Mouse (Mus musculus) hematopoietic stem cell, adult 5-6 weeks (primary cell): ENCODE results near the gene Krt18. TPM values are rescaled to one million over a fixed set of nuclear protein-coding genes. Genes with fewer than 3 reads are reported as not detected.
"Not testable (repeated sequence)": the region's sequence is repeated elsewhere in the genome, so short reads cannot be mapped to it uniquely, and the experiment has no call there.

ENCODE experiments used
- ATAC-seq, 2 experiments: fragments of 125-278 bp in 1 of 2; replicated peaks in 1 of 2; 2 replicates each; pipeline ENCODE4 v1.8.0; 2016 to 2017; ENCODE audit warnings: inconsistent platforms in 2 of 2, mild to moderate bottlenecking in 2 of 2, moderate number of reproducible peaks in 2 of 2, low read depth in 1 of 2, moderate TSS enrichment in 1 of 2; ENCODE audit not compliant: low FRiP score in 2 of 2, poor library complexity in 2 of 2, severe bottlenecking in 2 of 2, insufficient read depth in 1 of 2, low TSS enrichment in 1 of 2
- total RNA-seq: library from RNA; stranded (forward); fragments of 172-1452, 232-1000 nt; gene quantifications from 2 replicates; pipeline ENCODE4 v1.2.3, GENCODE M21; 2017

Gene Krt18
- total RNA-seq, 1 experiment from 2014 or later, result 58.8 TPM

GRCm38 (mm10) chr15:102079924-102080323, 51.9 kb downstream of the Krt18 start:
- not testable (repeated sequence) for ATAC-seq

GRCm38 (mm10) chr15:102080429-102080828, 52.4 kb downstream of the Krt18 start:
- ATAC-seq, result no peak

Other genes with a start within 250 kb of the Krt18 start
- not detected in 2 replicates for gene Krt72, start 241.7 kb upstream of the Krt18 start, total RNA-seq
- not detected in 2 replicates for gene Krt73, start 225.8 kb upstream of the Krt18 start, total RNA-seq
- gene Krt2, start 210.0 kb upstream of the Krt18 start, total RNA-seq, result not detected in 2 replicates
- gene Krt1, start 177.4 kb upstream of the Krt18 start, total RNA-seq, result not detected in 2 replicates
- not detected in 2 replicates for gene Krt77, start 158.5 kb upstream of the Krt18 start, total RNA-seq
- gene Krt76, start 135.3 kb upstream of the Krt18 start, total RNA-seq, result not detected in 2 replicates
- not detected in 2 replicates for gene Krt4, start 103.4 kb upstream of the Krt18 start, total RNA-seq
- gene Krt79, start 87.9 kb upstream of the Krt18 start, total RNA-seq, result not detected in 2 replicates
- not detected in 2 replicates for gene Krt78, start 73.9 kb upstream of the Krt18 start, total RNA-seq
- 0.65 and 1.3 TPM in 2 replicates for gene Krt8, start 23.7 kb upstream of the Krt18 start, total RNA-seq
- 451 and 486 TPM in 2 replicates for gene Eif4b, start 45.6 kb downstream of the Krt18 start, total RNA-seq
- gene Tns2, start 72.2 kb downstream of the Krt18 start, total RNA-seq, result 3.6 and 4.0 TPM in 2 replicates
- gene Spryd3, start 108.1 kb downstream of the Krt18 start, total RNA-seq, result 12.6 and 15.8 TPM in 2 replicates
- gene Igfbp6, start 116.2 kb downstream of the Krt18 start, total RNA-seq, result 0.15 TPM in 1 of 2 replicates, not detected in the other
- 1.3 and 2.4 TPM in 2 replicates for gene Soat2, start 122.3 kb downstream of the Krt18 start, total RNA-seq
- 44.0 and 47.6 TPM in 2 replicates for gene Zfp740, start 175.1 kb downstream of the Krt18 start, total RNA-seq
- gene Csad, start 176.5 kb downstream of the Krt18 start, total RNA-seq, result 37.4 and 76.7 TPM in 2 replicates
- gene Itgb7, start 203.8 kb downstream of the Krt18 start, total RNA-seq, result 83.0 and 92.1 TPM in 2 replicates
- gene Rarg, start 229.3 kb downstream of the Krt18 start, total RNA-seq, result 3.6 and 5.6 TPM in 2 replicates
- not detected in 2 replicates for gene Gm9918, start 242.4 kb downstream of the Krt18 start, total RNA-seq